Mouse (Mus musculus): ENCODE measurements around the gene Ctss.
A peak's percentile ranks its signal among the peaks of the same experiment; 100 is the strongest.

Ctss gene

GRCm38 (mm10) chr3:95526622-95527211 lies at the start of gene Ctss:
TSS of gene Ctss (plus strand) at chr3:95526786.
- no peak for DNase-seq (ENCODE audit: extremely low spot score)

- DNase-seq (ENCODE audit: extremely low spot score): no peak
These were observed 47.6 kb upstream of the Ctss start for GRCm38 (mm10) chr3:95478966-95479365.

- no peak for DNase-seq (ENCODE audit: extremely low spot score)
These were observed 40.2 kb upstream of the Ctss start for GRCm38 (mm10) chr3:95486421-95486820.

GRCm38 (mm10) chr3:95488679-95489078 lies 37.9 kb upstream of the Ctss start:
- DNase-seq (ENCODE audit: extremely low spot score): no peak

GRCm38 (mm10) chr3:95490238-95490637 lies 36.3 kb upstream of the Ctss start:
- DNase-seq (ENCODE audit: extremely low spot score): no peak

GRCm38 (mm10) chr3:95494342-95494741 lies 32.2 kb upstream of the Ctss start:
- peak; percentile 63 for DNase-seq (ENCODE audit: extremely low spot score)

GRCm38 (mm10) chr3:95498229-95498628 lies 28.4 kb upstream of the Ctss start:
- DNase-seq (ENCODE audit: extremely low spot score): no peak

- no peak for DNase-seq (ENCODE audit: extremely low spot score)
These were observed 27.6 kb upstream of the Ctss start, which contains the start of gene Ctsk for GRCm38 (mm10) chr3:95499024-95499423. TSS of gene Ctsk (plus strand) at chr3:95499256.

GRCm38 (mm10) chr3:95499496-95500140 lies 27.0 kb upstream of the Ctss start:
- DNase-seq (ENCODE audit: extremely low spot score): no peak

- DNase-seq (ENCODE audit: extremely low spot score): no peak
These were observed 24.3 kb upstream of the Ctss start for GRCm38 (mm10) chr3:95502312-95502711.

GRCm38 (mm10) chr3:95509348-95509747 lies 17.2 kb upstream of the Ctss start:
- no peak for DNase-seq (ENCODE audit: extremely low spot score)

- DNase-seq (ENCODE audit: extremely low spot score): no peak
These were observed 14.9 kb upstream of the Ctss start for GRCm38 (mm10) chr3:95511611-95512180.

- DNase-seq (ENCODE audit: extremely low spot score): no peak
These were observed 10.0 kb upstream of the Ctss start for GRCm38 (mm10) chr3:95516614-95517041.

- peak; percentile 68 for DNase-seq (ENCODE audit: extremely low spot score)
These were observed 9.1 kb upstream of the Ctss start for GRCm38 (mm10) chr3:95517493-95517898.

GRCm38 (mm10) chr3:95518891-95519290 lies 7.7 kb upstream of the Ctss start:
- DNase-seq (ENCODE audit: extremely low spot score): no peak

- DNase-seq (ENCODE audit: extremely low spot score): no peak
These were observed 7.3 kb upstream of the Ctss start for GRCm38 (mm10) chr3:95519315-95519714.

GRCm38 (mm10) chr3:95520100-95520499 lies 6.5 kb upstream of the Ctss start:
- DNase-seq (ENCODE audit: extremely low spot score): no peak

GRCm38 (mm10) chr3:95521168-95521567 lies 5.4 kb upstream of the Ctss start:
- no peak for DNase-seq (ENCODE audit: extremely low spot score)

- DNase-seq (ENCODE audit: extremely low spot score): no peak
These were observed 2.9 kb upstream of the Ctss start for GRCm38 (mm10) chr3:95523662-95524061.

- DNase-seq (ENCODE audit: extremely low spot score): no peak
These were observed 1.9 kb upstream of the Ctss start for GRCm38 (mm10) chr3:95524673-95525072.

- no peak for DNase-seq (ENCODE audit: extremely low spot score)
These were observed 475 bp upstream of the Ctss start for GRCm38 (mm10) chr3:95526111-95526510.

GRCm38 (mm10) chr3:95529814-95530213 lies 3.2 kb downstream of the Ctss start:
- DNase-seq (ENCODE audit: extremely low spot score): no peak

- no peak for DNase-seq (ENCODE audit: extremely low spot score)
These were observed 4.4 kb downstream of the Ctss start for GRCm38 (mm10) chr3:95531025-95531424.

Measured in embryo, embryonic 9.5 days (tissue).